Mouse (Mus musculus): Measurements from ENCODE around the gene B830017H08Rik. TPM values are rescaled to one million over a fixed set of nuclear protein-coding genes. Genes with fewer than 3 reads are reported as not detected.

Gene B830017H08Rik
- total and polyA plus RNA-seq, 3 experiments, result 0.23 to 0.33 TPM; not detected in 1

- no peak for ATAC-seq (ENCODE audit: extremely low read depth, insufficient number of reproducible peaks, low FRiP score, poor library complexity, severe bottlenecking)
- Histone ChIP-seq H3K27me3 (ENCODE audit: insufficient read depth, low read length) (peaks cover 36% of the 10 kb centered on the region), H3K9me3 (replicated peaks) (peaks cover 3% of the 10 kb centered on the region; the same call in 1 of the 2 replicates), H3K4me1 (ENCODE audit: insufficient read depth, low read depth, low read length) (no peaks in the 10 kb centered on the region), H3K4me3 (ENCODE audit: low read depth, low read length) (no peak within 1 kb of the TSS), H3K36me3 (replicated peaks) (no peaks in the 10 kb centered on the region)
- no peak for TF ChIP-seq GATA1 (IDR thresholded peaks at IDR 0.05; ENCODE audit: borderline replicate concordance, low read length)
- no peak for TF ChIP-seq GATA2 (IDR thresholded peaks at IDR 0.05; ENCODE audit: borderline replicate concordance, low read depth, low read length)
- no peak for TF ChIP-seq CTCF (IDR thresholded peaks at IDR 0.05; ENCODE audit: low read depth, low read length)
- TF ChIP-seq TAL1 (conservative IDR thresholded peaks at IDR 0.05; ENCODE audit: low read depth, low read length), result no peak
- TF ChIP-seq POLR2AphosphoS5 (IDR thresholded peaks at IDR 0.05; ENCODE audit: insufficient replicate concordance, low read depth, low read length), result no peak
- no peak for DNase-seq (ENCODE audit: low spot score)
These were observed 35.7 kb upstream of the B830017H08Rik start, which contains the start of gene Scarf2 for GRCm38 (mm10) chr16:17796971-17797811. Gene Scarf2, plus strand, starts transcription at chr16:17797282.

GRCm38 (mm10) chr16:17797812-17798311 lies 35.1 kb upstream of the B830017H08Rik start:
- Histone ChIP-seq H3K4me1 (ENCODE audit: insufficient read depth, low read depth, low read length) (no peaks in the 10 kb centered on the region), H3K9me3 (replicated peaks) (peaks cover 6% of the 10 kb centered on the region), H3K4me3 (ENCODE audit: low read depth, low read length) (no peak overlapping the region), H3K27me3 (ENCODE audit: insufficient read depth, low read length) (peaks cover 37% of the 10 kb centered on the region), H3K36me3 (replicated peaks) (no peaks in the 10 kb centered on the region)
- DNase-seq (ENCODE audit: low spot score), result no peak
- no peak for ATAC-seq (ENCODE audit: extremely low read depth, insufficient number of reproducible peaks, low FRiP score, poor library complexity, severe bottlenecking)
- TF ChIP-seq POLR2AphosphoS5 (IDR thresholded peaks at IDR 0.05; ENCODE audit: insufficient replicate concordance, low read depth, low read length), result no peak
- no peak for TF ChIP-seq TAL1 (conservative IDR thresholded peaks at IDR 0.05; ENCODE audit: low read depth, low read length)
- TF ChIP-seq GATA1 (IDR thresholded peaks at IDR 0.05; ENCODE audit: borderline replicate concordance, low read length), result no peak
- TF ChIP-seq GATA2 (IDR thresholded peaks at IDR 0.05; ENCODE audit: borderline replicate concordance, low read depth, low read length), result no peak
- no peak for TF ChIP-seq CTCF (IDR thresholded peaks at IDR 0.05; ENCODE audit: low read depth, low read length)

- H3K27me3 ChIP-seq (ENCODE audit: insufficient read depth, low read length), result peaks cover 41% of the 10 kb centered on the region
- no peaks in the 10 kb centered on the region; the same call in 1 of the 2 replicates for H3K4me1 ChIP-seq (ENCODE audit: insufficient read depth, low read depth, low read length)
- DNase-seq (ENCODE audit: low spot score), result no peak
- H3K36me3 ChIP-seq (replicated peaks), result no peaks in the 10 kb centered on the region
- no peak for TF ChIP-seq GATA2 (IDR thresholded peaks at IDR 0.05; ENCODE audit: borderline replicate concordance, low read depth, low read length)
- no peak for TF ChIP-seq CTCF (IDR thresholded peaks at IDR 0.05; ENCODE audit: low read depth, low read length)
- TF ChIP-seq GATA1 (IDR thresholded peaks at IDR 0.05; ENCODE audit: borderline replicate concordance, low read length), result no peak
- TF ChIP-seq TAL1 (conservative IDR thresholded peaks at IDR 0.05; ENCODE audit: low read depth, low read length), result no peak
- no peak for TF ChIP-seq POLR2AphosphoS5 (IDR thresholded peaks at IDR 0.05; ENCODE audit: insufficient replicate concordance, low read depth, low read length)
- H3K4me3 ChIP-seq (ENCODE audit: low read depth, low read length), result no peak overlapping the region
- no peak for ATAC-seq (ENCODE audit: extremely low read depth, insufficient number of reproducible peaks, low FRiP score, poor library complexity, severe bottlenecking)
- peaks cover 13% of the 10 kb centered on the region for H3K9me3 ChIP-seq (replicated peaks)
These were observed 34.4 kb upstream of the B830017H08Rik start for GRCm38 (mm10) chr16:17798321-17799180.

- Histone ChIP-seq H3K36me3 (replicated peaks) (no peaks in the 10 kb centered on the region), H3K9me3 (replicated peaks) (peaks cover 14% of the 10 kb centered on the region), H3K4me3 (ENCODE audit: low read depth, low read length) (no peak overlapping the region), H3K4me1 (ENCODE audit: insufficient read depth, low read depth, low read length) (peaks cover 4% of the 10 kb centered on the region), H3K27me3 (ENCODE audit: insufficient read depth, low read length) (peaks cover 46% of the 10 kb centered on the region)
- TF ChIP-seq TAL1 (conservative IDR thresholded peaks at IDR 0.05; ENCODE audit: low read depth, low read length) (no peak), GATA1 (IDR thresholded peaks at IDR 0.05; ENCODE audit: borderline replicate concordance, low read length) (no peak), POLR2AphosphoS5 (IDR thresholded peaks at IDR 0.05; ENCODE audit: insufficient replicate concordance, low read depth, low read length) (no peak)
- DNase-seq (ENCODE audit: low spot score) (no peak), ATAC-seq (ENCODE audit: extremely low read depth, insufficient number of reproducible peaks, low FRiP score, poor library complexity, severe bottlenecking) (no peak)
These were observed 33.3 kb upstream of the B830017H08Rik start for GRCm38 (mm10) chr16:17799584-17799983.

- DNase-seq (ENCODE audit: low spot score), result no peak
- H3K36me3 ChIP-seq (replicated peaks), result no peaks in the 10 kb centered on the region
- no peak overlapping the region for H3K4me3 ChIP-seq (ENCODE audit: low read depth, low read length)
These were observed 31.0 kb upstream of the B830017H08Rik start for GRCm38 (mm10) chr16:17801777-17802455.

More at GRCm38 (mm10) chr16:17801777-17802455, 31.0 kb upstream of the B830017H08Rik start:
- H3K4me1 ChIP-seq (ENCODE audit: insufficient read depth, low read depth, low read length), result peaks cover 8% of the 10 kb centered on the region
- H3K9me3 ChIP-seq (replicated peaks), result peaks cover 15% of the 10 kb centered on the region
- ATAC-seq (ENCODE audit: extremely low read depth, insufficient number of reproducible peaks, low FRiP score, poor library complexity, severe bottlenecking), result no peak
- peaks cover 57% of the 10 kb centered on the region for H3K27me3 ChIP-seq (ENCODE audit: insufficient read depth, low read length)
- TF ChIP-seq GATA2 (IDR thresholded peaks at IDR 0.05; ENCODE audit: borderline replicate concordance, low read depth, low read length) (no peak), POLR2AphosphoS5 (IDR thresholded peaks at IDR 0.05; ENCODE audit: insufficient replicate concordance, low read depth, low read length) (no peak), TAL1 (conservative IDR thresholded peaks at IDR 0.05; ENCODE audit: low read depth, low read length) (no peak), CTCF (IDR thresholded peaks at IDR 0.05; ENCODE audit: low read depth, low read length) (no peak), GATA1 (IDR thresholded peaks at IDR 0.05; ENCODE audit: borderline replicate concordance, low read length) (no peak)
